Mouse (Mus musculus) mature B cell (primary cell): ENCODE data around the gene Gm11541.
"Not testable (repeated sequence)": the region's sequence is repeated elsewhere in the genome, so short reads cannot be mapped to it uniquely, and the experiment has no call there.

ENCODE experiments used
- in situ Hi-C: fragments of 300-500 bp; cut with MboI; formaldehyde crosslinking; loops from 2 replicates; pipeline ENCODE4 v1.14.3; 2019

The Gm11541 gene

GRCm38 (mm10) chr11:94697140-94697539 is 7.2 kb downstream of the Gm11541 start:
- in situ Hi-C loops = no loop called here

GRCm38 (mm10) chr11:94695508-94695907 is 8.8 kb downstream of the Gm11541 start:
- in situ Hi-C loops = no loop called here

- in situ Hi-C loops = not testable (repeated sequence)
Observed at GRCm38 (mm10) chr11:94692502-94692901, 11.8 kb downstream of the Gm11541 start.

- in situ Hi-C loops = no loop called here
Observed at GRCm38 (mm10) chr11:94687178-94687577, 17.1 kb downstream of the Gm11541 start.

GRCm38 (mm10) chr11:94682427-94682826 is 21.9 kb downstream of the Gm11541 start:
- in situ Hi-C loops = no loop called here

- in situ Hi-C loops = no loop called here
Observed at GRCm38 (mm10) chr11:94681640-94682039, 22.7 kb downstream of the Gm11541 start.

GRCm38 (mm10) chr11:94680639-94681038 is 23.7 kb downstream of the Gm11541 start:
- in situ Hi-C loops = no loop called here

- in situ Hi-C loops = no loop called here
Observed at GRCm38 (mm10) chr11:94677607-94678145, 26.6 kb downstream of the Gm11541 start.

- in situ Hi-C loops = no loop called here
Observed at GRCm38 (mm10) chr11:94676754-94677606, 27.3 kb downstream of the Gm11541 start, which contains the start of gene Xylt2. TSS of gene Xylt2 (minus strand) at chr11:94677515.

GRCm38 (mm10) chr11:94676308-94676707 is 28.0 kb downstream of the Gm11541 start:
- in situ Hi-C loops = no loop called here

- in situ Hi-C loops = no loop called here
Observed at GRCm38 (mm10) chr11:94675446-94675845, 28.9 kb downstream of the Gm11541 start.

GRCm38 (mm10) chr11:94674984-94675383 is 29.3 kb downstream of the Gm11541 start:
- in situ Hi-C loops = no loop called here

GRCm38 (mm10) chr11:94665281-94665680 is 39.0 kb downstream of the Gm11541 start:
- in situ Hi-C loops = no loop called here

- in situ Hi-C loops = no loop called here
Observed at GRCm38 (mm10) chr11:94661344-94661743, 43.0 kb downstream of the Gm11541 start.

GRCm38 (mm10) chr11:94653663-94654436 is 50.4 kb downstream of the Gm11541 start, which contains the start of the genes Mrpl27 and Eme1:
TSS of gene Mrpl27 (plus strand) at chr11:94653767.
TSS of gene Eme1 (minus strand) at chr11:94653964.
- in situ Hi-C loops = no loop called here

GRCm38 (mm10) chr11:94652973-94653372 is 51.3 kb downstream of the Gm11541 start:
- in situ Hi-C loops = no loop called here

GRCm38 (mm10) chr11:94651241-94651640 is 53.1 kb downstream of the Gm11541 start:
- in situ Hi-C loops = not testable (repeated sequence)

- in situ Hi-C loops = no loop called here
Observed at GRCm38 (mm10) chr11:94646457-94646856, 57.8 kb downstream of the Gm11541 start.
